Comparison of ENCODE assay signal across 14 mouse cellular contexts in the genomic region with DNA sequence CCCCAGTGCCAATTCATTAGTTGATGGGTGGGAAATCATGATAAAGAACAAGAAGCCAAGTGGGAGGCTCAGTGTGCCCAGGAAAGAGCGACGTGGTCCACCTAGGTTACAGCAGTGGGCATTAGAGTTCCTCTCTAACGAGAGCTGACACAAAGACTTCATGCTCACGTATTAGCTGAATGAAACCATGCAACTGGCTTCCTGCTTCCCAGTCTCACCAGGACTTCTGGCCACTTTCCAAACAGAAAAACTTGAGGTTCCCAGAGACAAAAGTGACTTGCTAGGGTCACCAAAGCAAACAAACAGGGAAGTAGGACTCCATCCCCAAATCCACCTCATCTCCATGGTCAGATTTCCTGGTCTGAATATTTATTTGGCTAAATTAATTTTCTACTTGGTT.
DNase-seq lines count a peak whose midpoint lies in the region; ATAC-seq and TF ChIP-seq lines count a peak whose summit lies in the region.
"Had no signal": no experiment of that assay in that cellular context is flagged by ENCODE, and none has a peak within 500 bp of the region (broad histone marks: within the 10 kb centered on the region; RNA-seq: fewer than 3 reads in every experiment).

No protein-coding gene starts in this region.

- H3K4me2 ChIP-seq in forebrain, embryonic 15.5 days (replicated peaks) = no peak overlapping the region
- no peak overlapping the region for H3K4me2 ChIP-seq in forebrain, embryonic 11.5 days (ENCODE audit: low read depth, low read length, severe bottlenecking)
- no peak overlapping the region for H3K4me2 ChIP-seq in hindbrain, embryonic 16.5 days (ENCODE audit: low read length)
- no peak overlapping the region for H3K4me2 ChIP-seq in lung, embryonic 14.5 days
- no peak overlapping the region for H3K4me2 ChIP-seq in embryonic facial prominence, embryonic 12.5 days (replicated peaks)
- H3K4me2 ChIP-seq: embryonic facial prominence, embryonic 15.5 days; intestine, embryonic 15.5 days; liver, embryonic 13.5 days; stomach, embryonic 15.5 days had no signal

- no peaks in the 10 kb centered on the region for H3K9me3 ChIP-seq in forebrain, embryonic 15.5 days
- no peaks in the 10 kb centered on the region for H3K9me3 ChIP-seq in forebrain, embryonic 11.5 days (ENCODE audit: control insufficient read depth, low read length)
- no peaks in the 10 kb centered on the region for H3K9me3 ChIP-seq in hindbrain, embryonic 10.5 days
- no peaks in the 10 kb centered on the region for H3K9me3 ChIP-seq in hindbrain, embryonic 16.5 days (ENCODE audit: control insufficient read depth, low read length)
- no peaks in the 10 kb centered on the region for H3K9me3 ChIP-seq in lung, embryonic 14.5 days (ENCODE audit: low read depth, low read length)
- H3K9me3 ChIP-seq in embryonic facial prominence, embryonic 12.5 days = no peaks in the 10 kb centered on the region
- H3K9me3 ChIP-seq: embryonic facial prominence, embryonic 15.5 days; intestine, embryonic 15.5 days; liver, embryonic 13.5 days; stomach, embryonic 15.5 days had no signal

- no peaks in the 10 kb centered on the region for H3K36me3 ChIP-seq in forebrain, embryonic 15.5 days
- no peaks in the 10 kb centered on the region for H3K36me3 ChIP-seq in forebrain, embryonic 11.5 days (ENCODE audit: control insufficient read depth, insufficient read depth, low read length)
- H3K36me3 ChIP-seq in hindbrain, embryonic 10.5 days = no peaks in the 10 kb centered on the region
- no peaks in the 10 kb centered on the region for H3K36me3 ChIP-seq in hindbrain, embryonic 16.5 days (ENCODE audit: control insufficient read depth, insufficient read depth, low read length)
- H3K36me3 ChIP-seq in lung, embryonic 14.5 days (ENCODE audit: insufficient read depth) = no peaks in the 10 kb centered on the region
- no peaks in the 10 kb centered on the region; the same call in 1 of the 2 replicates for H3K36me3 ChIP-seq in embryonic facial prominence, embryonic 12.5 days
- H3K36me3 ChIP-seq: embryonic facial prominence, embryonic 15.5 days; intestine, embryonic 15.5 days; liver, embryonic 13.5 days; stomach, embryonic 15.5 days had no signal

- no peak for TF ChIP-seq CTCF in lung, embryonic 14.5 days (IDR thresholded peaks at IDR 0.05; ENCODE audit: low read depth)

- no peaks in the 10 kb centered on the region for H3K27me3 ChIP-seq in forebrain, embryonic 15.5 days
- no peaks in the 10 kb centered on the region for H3K27me3 ChIP-seq in forebrain, embryonic 11.5 days (ENCODE audit: control insufficient read depth, insufficient read depth, low read length)
- peaks cover 13% of the 10 kb centered on the region for H3K27me3 ChIP-seq in hindbrain, embryonic 10.5 days (ENCODE audit: insufficient read depth, poor library complexity, severe bottlenecking)
- H3K27me3 ChIP-seq in hindbrain, embryonic 16.5 days (replicated peaks; ENCODE audit: control insufficient read depth, insufficient read depth, low read length) = no peaks in the 10 kb centered on the region
- no peaks in the 10 kb centered on the region for H3K27me3 ChIP-seq in lung, embryonic 14.5 days (ENCODE audit: insufficient read depth, low read length)
- no peaks in the 10 kb centered on the region for H3K27me3 ChIP-seq in embryonic facial prominence, embryonic 12.5 days
- H3K27me3 ChIP-seq: embryonic facial prominence, embryonic 15.5 days; intestine, embryonic 15.5 days; liver, embryonic 13.5 days; stomach, embryonic 15.5 days had no signal

- no peak for DNase-seq in forebrain, embryonic 11.5 days (ENCODE audit: low spot score)
- no peak for DNase-seq in hindbrain, embryonic 10.5 days (ENCODE audit: low spot score)
- peak; percentile 65 for DNase-seq in lung, embryonic 14.5 days
- DNase-seq in lung, postnatal 25 days (ENCODE audit: low spot score) = no peak
- no peak for DNase-seq in frontal cortex, postnatal 25 days (ENCODE audit: low spot score in 2 of 2)
- DNase-seq: adrenal gland, adult 8-10 months; liver, embryonic 13.5 days had no signal

- H3K27ac ChIP-seq in forebrain, embryonic 15.5 days (replicated peaks) = peak overlapping the region; percentile 84
- no peak overlapping the region for H3K27ac ChIP-seq in forebrain, embryonic 11.5 days (ENCODE audit: low read depth, low read length)
- H3K27ac ChIP-seq in hindbrain, embryonic 10.5 days = 0 out of 2 replicates have a peak overlapping the region, but pooled peaks have one; percentile 8
- H3K27ac ChIP-seq in hindbrain, embryonic 16.5 days (ENCODE audit: low read depth, low read length) = no peak overlapping the region
- peak overlapping the region; percentile 37; the same call in 1 of the 2 replicates for H3K27ac ChIP-seq in lung, embryonic 14.5 days (ENCODE audit: low read depth)
- H3K27ac ChIP-seq in embryonic facial prominence, embryonic 12.5 days = peak overlapping the region; percentile 17; the same call in 1 of the 2 replicates
- H3K27ac ChIP-seq: embryonic facial prominence, embryonic 15.5 days; intestine, embryonic 15.5 days; liver, embryonic 13.5 days; stomach, embryonic 15.5 days had no signal

- no peak for ATAC-seq in forebrain, embryonic 15.5 days (replicated peaks)
- no peak for ATAC-seq in forebrain, embryonic 11.5 days (replicated peaks; ENCODE audit: low FRiP score)
- ATAC-seq in hindbrain, embryonic 16.5 days = no peak
- no peak for ATAC-seq in lung, embryonic 14.5 days (ENCODE audit: insufficient read depth)
- no peak for ATAC-seq in embryonic facial prominence, embryonic 12.5 days (ENCODE audit: insufficient number of reproducible peaks, insufficient read depth, low FRiP score, low TSS enrichment)
- ATAC-seq: intestine, embryonic 15.5 days had no signal

- H3K4me1 ChIP-seq in forebrain, embryonic 15.5 days = peaks cover 38% of the 10 kb centered on the region
- H3K4me1 ChIP-seq in forebrain, embryonic 11.5 days (replicated peaks; ENCODE audit: control insufficient read depth, insufficient read depth, low read length) = peaks cover 2% of the 10 kb centered on the region; the same call in 1 of the 2 replicates
- H3K4me1 ChIP-seq in hindbrain, embryonic 10.5 days (replicated peaks) = peaks cover 41% of the 10 kb centered on the region
- H3K4me1 ChIP-seq in hindbrain, embryonic 16.5 days (ENCODE audit: control insufficient read depth, insufficient read depth, low read depth, low read length) = peaks cover 14% of the 10 kb centered on the region
- peaks cover 22% of the 10 kb centered on the region for H3K4me1 ChIP-seq in lung, embryonic 14.5 days (ENCODE audit: insufficient read depth)
- peaks cover 25% of the 10 kb centered on the region for H3K4me1 ChIP-seq in embryonic facial prominence, embryonic 12.5 days

- no peak overlapping the region for H3K4me3 ChIP-seq in forebrain, embryonic 15.5 days
- H3K4me3 ChIP-seq in forebrain, embryonic 11.5 days (ENCODE audit: low read depth, low read length) = no peak overlapping the region
- H3K4me3 ChIP-seq in hindbrain, embryonic 10.5 days = no peak overlapping the region
- no peak overlapping the region for H3K4me3 ChIP-seq in hindbrain, embryonic 16.5 days (ENCODE audit: low read length)
- no peak overlapping the region for H3K4me3 ChIP-seq in lung, embryonic 14.5 days (ENCODE audit: low read depth, low read length)
- no peak overlapping the region for H3K4me3 ChIP-seq in embryonic facial prominence, embryonic 12.5 days
- H3K4me3 ChIP-seq: embryonic facial prominence, embryonic 15.5 days; intestine, embryonic 15.5 days; layer of hippocampus, adult 2 months; liver, embryonic 13.5 days; stomach, embryonic 15.5 days had no signal

- 34% methylated on average over 4 of the region's 4 CpGs for WGBS in forebrain, embryonic 15.5 days
- WGBS in forebrain, embryonic 11.5 days = 57% methylated on average over 4 of the region's 4 CpGs
- 77% methylated on average over 4 of the region's 4 CpGs for WGBS in hindbrain, embryonic 10.5 days
- 47% methylated on average over 4 of the region's 4 CpGs for WGBS in hindbrain, embryonic 16.5 days
- WGBS in lung, embryonic 14.5 days = 51% methylated on average over 4 of the region's 4 CpGs
- 57% methylated on average over 4 of the region's 4 CpGs for WGBS in embryonic facial prominence, embryonic 12.5 days

- H3K9ac ChIP-seq in forebrain, embryonic 15.5 days (replicated peaks) = no peak overlapping the region
- no peak overlapping the region for H3K9ac ChIP-seq in forebrain, embryonic 11.5 days (ENCODE audit: low read length)
- H3K9ac ChIP-seq in hindbrain, embryonic 16.5 days (ENCODE audit: low read depth, low read length) = no peak overlapping the region
- H3K9ac ChIP-seq in lung, embryonic 14.5 days = no peak overlapping the region
- no peak overlapping the region for H3K9ac ChIP-seq in embryonic facial prominence, embryonic 12.5 days
- H3K9ac ChIP-seq: embryonic facial prominence, embryonic 15.5 days; intestine, embryonic 15.5 days; liver, embryonic 13.5 days; stomach, embryonic 15.5 days had no signal

Comparison
In these comparisons a context has a peak if more than half of its experiments do, and no peak if none do; other contexts are left out.
1. H3K27ac ChIP-seq: peak in forebrain, embryonic 15.5 days (single experiment), hindbrain, embryonic 10.5 days (single experiment), lung, embryonic 14.5 days (single experiment) and embryonic facial prominence, embryonic 12.5 days (single experiment); none in forebrain, embryonic 11.5 days (single experiment) and hindbrain, embryonic 16.5 days (single experiment).